Mouse (Mus musculus) left cerebral cortex, adult 11 months (tissue): ENCODE measurements at regions not wholly inside any gene's neighbourhood (a gene's known extent, or its start where the extent isn't known, plus 50 kb on each side); places are given as distances from the start of the nearest gene placed in this dataset.

ENCODE experiments used
- DNase-seq: peaks from one replicate; pipeline ENCODE4 v3.0.0; 2022; ENCODE audit warnings: low spot score

- DNase-seq: no peak
Measured at GRCm38 (mm10) chr12:9174327-9174726, 144.5 kb downstream of the Ttc32 start.

GRCm38 (mm10) chr12:9176198-9176597 is 146.4 kb downstream of the Ttc32 start:
- no peak for DNase-seq

- DNase-seq: no peak
Measured at GRCm38 (mm10) chr12:9178626-9179025, 148.8 kb downstream of the Ttc32 start.

GRCm38 (mm10) chr12:9180677-9181076 is 150.9 kb downstream of the Ttc32 start:
- no peak for DNase-seq

GRCm38 (mm10) chr12:9191721-9192120 is 161.9 kb downstream of the Ttc32 start:
- no peak for DNase-seq

GRCm38 (mm10) chr12:9199321-9199720 is 169.5 kb downstream of the Ttc32 start:
- DNase-seq: no peak

GRCm38 (mm10) chr12:9212211-9212610 is 182.4 kb downstream of the Ttc32 start:
- no peak for DNase-seq

- DNase-seq: no peak
Measured at GRCm38 (mm10) chr12:9224971-9225370, 195.2 kb downstream of the Ttc32 start.

GRCm38 (mm10) chr12:9227901-9228300 is 198.1 kb downstream of the Ttc32 start:
- no peak for DNase-seq

GRCm38 (mm10) chr12:9228486-9228885 is 198.7 kb downstream of the Ttc32 start:
- DNase-seq: peak; percentile 31

- no peak for DNase-seq
Measured at GRCm38 (mm10) chr12:9229981-9230380, 200.2 kb downstream of the Ttc32 start.

- DNase-seq: no peak
Measured at GRCm38 (mm10) chr12:9230576-9230975, 200.8 kb downstream of the Ttc32 start.

- DNase-seq: no peak
Measured at GRCm38 (mm10) chr12:9232431-9232830, 202.6 kb downstream of the Ttc32 start.

- DNase-seq: no peak
Measured at GRCm38 (mm10) chr12:9235866-9236265, 206.1 kb downstream of the Ttc32 start.

- DNase-seq: no peak
Measured at GRCm38 (mm10) chr12:9237538-9237937, 207.7 kb downstream of the Ttc32 start.

GRCm38 (mm10) chr12:9237955-9238354 is 208.2 kb downstream of the Ttc32 start:
- no peak for DNase-seq

GRCm38 (mm10) chr12:9247506-9247905 is 217.7 kb downstream of the Ttc32 start:
- no peak for DNase-seq

GRCm38 (mm10) chr12:9251772-9252171 is 222.0 kb downstream of the Ttc32 start:
- DNase-seq: peak; percentile 29

GRCm38 (mm10) chr12:9253306-9254074 is 223.7 kb downstream of the Ttc32 start:
- DNase-seq: no peak

GRCm38 (mm10) chr12:9254301-9254860 is 224.6 kb downstream of the Ttc32 start:
- peak; percentile 9 for DNase-seq

- DNase-seq: no peak
Measured at GRCm38 (mm10) chr12:9255661-9256486, 226.1 kb downstream of the Ttc32 start.

GRCm38 (mm10) chr12:9256487-9256820 is 226.7 kb downstream of the Ttc32 start:
- no peak for DNase-seq

- no peak for DNase-seq
Measured at GRCm38 (mm10) chr12:9258221-9258620, 228.4 kb downstream of the Ttc32 start.
